Mouse (Mus musculus): ENCODE results near the gene Psg16. TPM values are rescaled to one million over a fixed set of nuclear protein-coding genes. Genes with fewer than 3 reads are reported as not detected.

The Psg16 gene
- total RNA-seq (2023): under 1 TPM in 1 of 2 experiments, not detected in 1; 0.12 TPM

DNA sequence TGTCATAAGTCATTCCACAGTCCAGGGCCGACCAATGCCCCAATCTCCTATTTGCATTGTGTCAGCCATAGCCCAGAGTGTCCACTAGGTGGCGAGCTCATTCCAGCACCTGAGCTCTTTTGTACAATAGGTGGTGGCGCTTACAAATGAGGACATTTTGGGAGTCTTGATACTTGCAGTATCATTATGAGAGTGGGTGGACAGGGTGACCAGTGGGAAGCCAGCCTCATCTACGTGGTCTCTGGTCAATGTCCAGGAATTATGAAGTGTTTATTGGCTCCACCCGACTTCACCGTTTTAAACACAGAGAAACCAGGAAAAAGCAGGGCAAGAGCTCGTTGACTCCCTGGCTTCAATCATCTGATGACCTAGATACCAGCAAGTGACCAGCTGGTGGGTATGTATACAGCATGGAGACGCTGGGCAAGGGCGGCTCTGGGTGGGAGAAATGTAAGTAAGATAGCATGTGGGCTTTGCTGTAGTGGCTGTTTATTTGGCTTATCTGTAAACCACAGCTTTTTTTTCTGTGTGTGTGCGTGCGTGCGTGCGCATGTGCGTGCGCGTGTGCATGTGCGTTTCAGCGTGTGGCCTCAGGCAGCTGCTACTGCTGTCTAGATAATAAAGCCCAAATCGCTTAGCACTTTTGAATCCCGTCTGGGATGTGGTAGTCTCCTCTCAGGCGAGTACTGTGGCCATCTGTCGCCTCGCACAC is at the start of gene Psg16:
Gene Psg16 (plus strand): TSS at position 137 of the 712 bp plus-strand sequence.

DNA sequence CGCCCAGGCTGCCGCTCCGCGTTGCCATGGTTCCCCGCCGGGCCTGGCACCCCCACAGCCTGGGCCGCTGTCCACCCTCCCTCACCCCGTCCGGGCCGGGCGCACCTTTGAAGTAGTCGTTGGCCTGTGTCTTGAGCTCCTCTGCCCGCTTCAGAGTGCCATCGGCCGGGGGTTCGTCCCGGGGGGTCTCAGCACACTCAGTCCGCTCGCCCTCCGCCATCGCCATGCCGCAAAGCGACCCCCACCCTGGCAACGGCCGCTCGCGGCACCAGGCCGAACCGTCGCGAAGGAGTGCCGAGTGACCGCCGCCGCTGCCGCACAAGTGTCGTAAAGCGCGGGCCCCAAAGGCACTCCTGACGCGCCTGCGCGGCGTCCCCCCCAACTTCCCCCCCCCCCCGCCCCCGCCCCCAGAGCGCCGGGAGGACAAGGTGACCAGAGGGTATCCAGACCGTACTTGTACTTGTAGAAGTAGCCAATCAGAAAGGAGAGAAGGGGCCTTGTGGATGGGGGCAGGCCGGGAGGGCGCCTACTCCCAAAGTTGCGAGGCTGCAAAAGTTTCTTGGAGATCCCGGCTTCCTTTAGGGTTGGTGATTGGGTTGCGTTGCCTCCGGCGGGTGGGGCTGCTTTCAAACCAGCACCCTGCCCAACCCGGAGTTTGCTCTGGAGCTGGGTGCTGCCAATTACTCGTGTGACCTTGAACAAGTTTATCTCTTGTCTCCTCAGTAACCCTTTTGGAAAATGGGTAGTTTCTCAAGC is 46.1 kb upstream of the Psg16 start, which contains the start of gene Ppp5c:
Gene Ppp5c (minus strand): TSS at position 337 of the 756 bp plus-strand sequence.

DNA sequence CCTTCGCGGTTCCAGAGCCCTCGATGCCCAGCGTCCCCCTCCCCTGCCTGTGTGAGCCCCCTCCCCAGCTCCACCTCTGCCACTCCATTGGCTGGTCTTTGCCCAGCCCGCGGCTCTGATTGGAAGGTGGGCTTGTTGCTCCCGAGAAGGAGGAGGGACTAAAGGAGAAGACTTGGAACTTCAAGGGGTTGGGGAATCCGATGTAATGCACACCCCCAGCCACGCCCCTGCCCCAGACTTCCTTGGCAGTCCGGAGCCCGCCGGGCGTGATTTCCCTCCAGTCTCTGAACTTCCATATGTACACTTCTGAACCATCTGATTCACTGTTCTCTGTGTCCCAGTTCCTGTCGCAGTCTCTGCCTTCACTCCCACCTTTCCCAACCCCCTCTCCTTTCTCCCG is 11.5 kb upstream of the Psg16 start, which contains the start of gene Hif3a:
Gene Hif3a (minus strand): TSS at position 39 of the 400 bp plus-strand sequence.

DNA sequence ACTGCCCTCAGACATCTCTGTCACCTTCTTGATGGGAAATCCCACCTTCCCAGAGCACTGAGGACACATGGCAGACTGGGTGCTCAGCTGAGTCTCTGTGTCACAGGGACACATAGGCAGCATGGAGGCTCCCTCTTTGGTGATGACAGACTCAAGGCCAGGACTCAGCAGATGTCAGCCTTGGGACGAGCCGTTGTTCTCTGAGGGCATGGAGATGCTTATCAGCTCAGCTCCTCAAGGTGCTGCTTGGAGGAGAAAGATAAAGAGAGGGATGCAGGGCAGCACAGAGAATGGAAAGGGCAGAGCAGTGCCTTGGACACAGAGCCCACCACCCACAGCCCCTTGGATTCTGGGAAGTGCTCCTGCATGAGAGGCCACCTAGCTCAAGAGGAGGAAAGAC is 76.1 kb downstream of the Psg16 start, which contains the start of gene Ceacam3:
Gene Ceacam3 (plus strand): TSS at position 352 of the 400 bp plus-strand sequence.

Other genes with a start within 250 kb of the Psg16 start
- 100 to 1,000 TPM; 277 to 288 TPM for gene Prkd2, start 231.1 kb upstream of the Psg16 start, total RNA-seq (2023)
- gene Dact3, start 198.7 kb upstream of the Psg16 start, total RNA-seq (2023): under 1 TPM; 0.23 to 0.59 TPM
- gene Gng8, start 182.3 kb upstream of the Psg16 start, total RNA-seq (2023): not detected
- gene Ptgir, start 167.6 kb upstream of the Psg16 start, total RNA-seq (2023): not detected
- 100 to 1,000 TPM; 125 to 130 TPM for gene Calm3, start 149.9 kb upstream of the Psg16 start, total RNA-seq (2023)
- gene Pnmal2, start 129.4 kb upstream of the Psg16 start, total RNA-seq (2023): not detected
- gene Pnmal1, start 114.4 kb upstream of the Psg16 start, total RNA-seq (2023): not detected
- under 1 TPM; 0.18 to 0.29 TPM for gene Gm42372, start 91.0 kb upstream of the Psg16 start, total RNA-seq (2023)
- gene Ccdc8, start 81.3 kb upstream of the Psg16 start, total RNA-seq (2023): not detected
- gene Ppp5c, start 46.1 kb upstream of the Psg16 start, total RNA-seq (2023): 100 to 1,000 TPM; 164 to 166 TPM
- 1 to 10 TPM; 1.9 to 2.0 TPM for gene Hif3a, start 11.6 kb upstream of the Psg16 start, total RNA-seq (2023)
- gene Ceacam3, start 76.2 kb downstream of the Psg16 start, total RNA-seq (2023): not detected
- gene Psg29, start 129.4 kb downstream of the Psg16 start, total RNA-seq (2023): not detected